Mouse (Mus musculus) hindbrain, embryonic 11.5 days (tissue): ENCODE measurements around the gene Macrod2. TPM values are rescaled to one million over a fixed set of nuclear protein-coding genes. Genes with fewer than 3 reads are reported as not detected.

ENCODE experiments used
- ATAC-seq: fragments of 200-750 bp; cut with Nextera tagmentation; 2 replicates; pipeline ENCODE4 v1.8.0; 2017; ENCODE audit warnings: mild to moderate bottlenecking, moderate TSS enrichment, moderate library complexity; ENCODE audit not compliant: low FRiP score
- DNase-seq: peaks from one replicate; pipeline ENCODE4 v3.0.0-alpha.2; 2015; ENCODE audit warnings: low spot score
- H3K27ac ChIP-seq: fragments of 300-500 bp; sonication (generic); 2 replicates; pipeline ENCODE4 v1.5.1; 2014; ENCODE audit warnings: mild to moderate bottlenecking, low read depth, low read length
- H3K27me3 ChIP-seq: fragments of 300-500 bp; sonication (generic); 2 replicates; pipeline ENCODE4 v1.6.1; 2014; ENCODE audit warnings: mild to moderate bottlenecking, low read length, moderate library complexity, mixed read lengths; ENCODE audit not compliant: control insufficient read depth, insufficient read depth
- H3K36me3 ChIP-seq: fragments of 300-500 bp; sonication (generic); 2 replicates; pipeline ENCODE4 v1.6.1; 2014; ENCODE audit warnings: mild to moderate bottlenecking, low read length, moderate library complexity, mixed read lengths; ENCODE audit not compliant: control insufficient read depth, insufficient read depth
- H3K4me1 ChIP-seq: fragments of 300-500 bp; sonication (generic); replicated peaks from 2 replicates; pipeline ENCODE4 v1.6.1; 2014; ENCODE audit warnings: low read length, mixed read lengths; ENCODE audit not compliant: control insufficient read depth, insufficient read depth
- H3K4me2 ChIP-seq: fragments of 300-500 bp; sonication (generic); replicated peaks from 2 replicates; pipeline ENCODE4 v1.6.1; 2014; ENCODE audit warnings: mild to moderate bottlenecking, low read depth, low read length
- H3K4me3 ChIP-seq: fragments of 300-500 bp; sonication (generic); 2 replicates; pipeline ENCODE4 v1.5.1; 2014; ENCODE audit warnings: low read depth, low read length
- H3K9ac ChIP-seq: fragments of 300-500 bp; sonication (generic); 2 replicates; pipeline ENCODE4 v1.6.1; 2014; ENCODE audit warnings: low read depth, low read length
- H3K9me3 ChIP-seq: fragments of 300-500 bp; sonication (generic); 2 replicates; pipeline ENCODE4 v1.6.1; 2016; ENCODE audit warnings: low read length; ENCODE audit not compliant: control insufficient read depth
- WGBS: fragments of 180-500 bp; shearing (Covaris S2); extraction: QIAGEN DNeasy Blood & Tissue Kit; methylation state at CpG from one replicate; pipeline ENCODE4 v1.1.7; 2014; 5-methylcytosine and 5-hydroxymethylcytosine counted together
- polyA plus RNA-seq: library from polyadenylated mRNA; unstranded; fragments of >200 nt; fragmentation: Nextera tagmentation; extraction: Ambion mirVana; gene quantifications from 2 replicates; pipeline ENCODE4 v1.2.1, GENCODE M21; 2014

Gene Macrod2
- polyA plus RNA-seq, 1 experiment from 2014 or later = 42.5 TPM

DNA sequence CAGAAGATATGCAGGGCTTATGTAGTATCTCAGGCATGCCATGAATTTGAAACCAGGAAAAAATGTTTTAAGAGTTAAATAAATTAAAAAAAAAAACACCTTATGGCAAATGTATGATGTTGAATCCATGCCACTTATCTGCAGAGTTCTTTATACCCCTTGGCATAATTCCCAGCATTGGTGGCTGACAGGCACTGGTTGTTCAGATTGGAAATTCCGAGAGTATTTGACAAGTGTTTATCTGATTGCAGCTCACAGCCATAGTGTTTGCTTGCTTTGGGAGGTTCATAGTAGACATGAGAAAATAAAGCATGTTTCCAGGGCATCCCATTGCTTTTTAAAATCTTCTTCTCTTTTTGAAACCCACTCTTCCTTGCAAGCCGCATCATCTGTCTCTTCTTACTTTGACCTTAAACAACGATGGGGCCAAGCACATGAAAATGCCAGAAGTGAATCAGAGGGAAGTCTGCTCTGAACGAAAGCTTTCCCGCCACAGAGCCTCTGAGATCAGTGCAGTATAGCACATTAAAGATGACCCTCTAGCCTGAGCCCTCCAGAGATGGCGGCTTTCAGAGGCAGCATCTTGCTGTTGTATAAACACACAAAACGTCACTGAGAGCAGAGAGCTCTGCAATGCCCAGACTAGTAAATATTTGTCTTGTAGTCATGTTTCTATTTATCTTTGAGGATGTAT lies 1305.8 kb downstream of the Macrod2 start:
- H3K4me1 ChIP-seq = no peaks in the 10 kb centered on the region
- no peak overlapping the region for H3K27ac ChIP-seq
- ATAC-seq (no peak), DNase-seq (no peak)
- H3K9me3 ChIP-seq = no peaks in the 10 kb centered on the region
- no peak overlapping the region for H3K9ac ChIP-seq
- H3K36me3 ChIP-seq = no peaks in the 10 kb centered on the region
- no peak overlapping the region for H3K4me2 ChIP-seq
- H3K4me3 ChIP-seq = no peak overlapping the region
- H3K27me3 ChIP-seq = no peaks in the 10 kb centered on the region
- 59% methylated on average over 7 of the region's 7 CpGs for WGBS

DNA sequence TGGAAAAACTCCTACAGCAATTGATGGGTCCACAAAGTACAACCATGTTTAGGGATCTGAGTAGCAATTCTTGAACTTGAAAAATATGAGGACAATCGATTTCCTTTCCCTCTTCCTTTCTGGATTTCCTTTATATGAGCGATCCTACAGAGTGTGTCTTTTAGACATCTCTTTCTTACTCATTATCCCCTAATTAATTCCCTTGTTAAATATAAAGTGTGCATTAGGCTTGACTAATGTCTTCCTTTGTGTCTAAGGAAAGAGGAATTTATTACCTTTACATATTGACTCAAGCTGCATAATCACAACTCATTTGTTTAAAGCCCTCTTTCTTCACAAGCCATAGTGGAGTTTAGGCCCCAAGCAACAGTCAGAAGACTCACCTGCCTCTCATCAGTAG lies 1316.7 kb downstream of the Macrod2 start:
- H3K4me1 ChIP-seq = no peaks in the 10 kb centered on the region
- 72% methylated on average over 2 of the region's 2 CpGs for WGBS
- no peak overlapping the region for H3K27ac ChIP-seq
- no peaks in the 10 kb centered on the region for H3K36me3 ChIP-seq
- ATAC-seq (no peak), DNase-seq (no peak)
- no peaks in the 10 kb centered on the region for H3K27me3 ChIP-seq
- H3K9ac ChIP-seq = no peak overlapping the region
- H3K4me3 ChIP-seq = no peak overlapping the region
- no peak overlapping the region for H3K4me2 ChIP-seq
- no peaks in the 10 kb centered on the region for H3K9me3 ChIP-seq

DNA sequence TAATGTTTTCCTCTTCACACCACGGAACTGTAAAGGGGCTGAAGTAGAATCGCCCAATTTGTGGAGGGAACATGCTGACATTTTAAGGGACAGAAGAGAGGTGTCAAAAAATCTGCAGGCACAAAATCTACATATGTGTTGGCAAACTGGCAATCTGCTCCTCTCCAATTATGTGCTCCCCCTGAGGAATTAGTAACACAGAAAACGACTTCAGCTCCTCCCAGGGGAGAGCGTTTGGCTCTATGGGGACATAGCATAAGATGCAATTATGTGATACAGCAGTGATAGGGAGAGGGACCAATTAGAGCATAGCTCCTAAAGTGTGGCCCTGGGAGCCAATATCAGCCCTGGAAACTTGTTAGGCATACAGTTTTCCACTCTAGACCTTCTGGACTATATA lies 1317.2 kb downstream of the Macrod2 start:
- Histone ChIP-seq H3K4me2 (no peak overlapping the region), H3K27me3 (no peaks in the 10 kb centered on the region), H3K36me3 (no peaks in the 10 kb centered on the region), H3K27ac (no peak overlapping the region), H3K9me3 (no peaks in the 10 kb centered on the region), H3K9ac (no peak overlapping the region), H3K4me3 (no peak overlapping the region), H3K4me1 (no peaks in the 10 kb centered on the region)
- ATAC-seq = no peak
- DNase-seq = no peak
- WGBS = 81% methylated on average over 4 of the region's 4 CpGs

DNA sequence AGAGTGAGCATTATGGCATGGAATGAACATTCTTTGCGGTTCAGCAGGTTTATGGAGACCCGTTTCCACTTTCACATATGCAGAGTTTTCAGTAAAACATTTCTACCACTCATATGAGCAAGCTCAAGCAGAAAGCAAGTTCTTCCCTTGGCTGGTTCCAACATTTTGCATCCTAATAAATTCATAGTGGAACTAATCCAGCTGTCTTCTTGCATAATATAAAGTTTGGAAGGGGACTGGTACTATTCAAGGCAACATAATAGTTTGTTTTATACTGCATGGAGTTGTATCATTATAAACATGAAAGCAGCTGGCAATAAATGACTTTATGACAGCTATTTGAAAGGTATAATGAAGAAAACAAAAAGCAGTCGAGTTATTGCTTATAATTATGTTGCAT lies 1320.0 kb downstream of the Macrod2 start:
- Histone ChIP-seq H3K4me1 (no peaks in the 10 kb centered on the region), H3K9ac (no peak overlapping the region), H3K27ac (no peak overlapping the region), H3K4me2 (no peak overlapping the region), H3K4me3 (no peak overlapping the region), H3K36me3 (no peaks in the 10 kb centered on the region), H3K9me3 (no peaks in the 10 kb centered on the region), H3K27me3 (no peaks in the 10 kb centered on the region)
- WGBS = 88% methylated on average over 3 of the region's 3 CpGs
- ATAC-seq (no peak), DNase-seq (no peak)

DNA sequence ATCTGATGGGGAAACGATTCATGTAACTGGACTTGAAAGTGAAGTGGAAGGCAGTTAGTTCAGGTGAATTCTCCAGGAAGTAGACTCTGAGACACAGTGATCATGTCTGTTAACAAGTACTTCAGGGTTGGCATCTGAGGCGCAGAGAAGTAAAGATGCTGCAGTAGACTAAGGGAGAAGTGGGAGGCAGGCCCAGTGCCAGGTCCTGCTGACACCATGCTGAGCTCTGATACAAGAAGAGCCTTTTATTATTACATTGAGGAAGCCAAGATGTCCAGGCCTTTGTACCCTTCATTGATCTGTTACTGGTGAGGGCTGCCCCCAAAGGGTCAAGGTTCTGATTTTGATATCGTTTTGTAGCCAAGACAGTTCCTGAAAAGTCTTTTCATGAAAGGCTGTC lies 1327.4 kb downstream of the Macrod2 start:
- DNase-seq (no peak), ATAC-seq (no peak)
- H3K9me3 ChIP-seq = no peaks in the 10 kb centered on the region
- H3K4me1 ChIP-seq = no peaks in the 10 kb centered on the region
- 87% methylated on average over 3 of the region's 3 CpGs for WGBS
- no peak overlapping the region for H3K4me2 ChIP-seq
- H3K27me3 ChIP-seq = no peaks in the 10 kb centered on the region
- H3K36me3 ChIP-seq = no peaks in the 10 kb centered on the region
- H3K9ac ChIP-seq = no peak overlapping the region
- H3K4me3 ChIP-seq = no peak overlapping the region
- H3K27ac ChIP-seq = no peak overlapping the region

DNA sequence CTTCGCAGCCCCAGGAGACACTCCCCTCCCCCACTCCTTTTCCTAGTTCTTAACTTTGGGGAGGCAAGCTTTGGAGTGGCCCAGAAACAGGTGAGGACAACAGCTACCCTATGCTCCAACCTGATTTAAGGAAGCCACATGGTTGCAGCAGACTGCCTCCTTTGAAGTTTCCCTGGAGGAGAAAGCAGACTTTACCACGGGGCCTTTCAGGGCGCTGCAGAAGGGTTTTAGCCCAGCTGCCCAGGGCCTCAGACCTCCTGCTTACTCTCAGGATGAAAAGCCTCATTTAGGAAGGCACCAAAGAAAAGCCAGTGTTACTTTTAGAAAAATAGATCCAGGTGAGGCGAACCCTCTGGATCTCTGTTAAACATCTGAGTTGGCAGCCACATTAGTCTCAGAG lies 1333.9 kb downstream of the Macrod2 start:
- Histone ChIP-seq H3K36me3 (no peaks in the 10 kb centered on the region), H3K4me3 (no peak overlapping the region), H3K9me3 (no peaks in the 10 kb centered on the region), H3K27me3 (no peaks in the 10 kb centered on the region), H3K4me2 (no peak overlapping the region), H3K9ac (no peak overlapping the region), H3K27ac (no peak overlapping the region), H3K4me1 (no peaks in the 10 kb centered on the region)
- ATAC-seq (no peak), DNase-seq (no peak)
- 61% methylated on average over 4 of the region's 4 CpGs for WGBS

- no peaks in the 10 kb centered on the region for H3K27me3 ChIP-seq
- no peaks in the 10 kb centered on the region for H3K4me1 ChIP-seq
- 90% methylated on average over 5 of the region's 5 CpGs for WGBS
- no peak overlapping the region for H3K4me2 ChIP-seq
- DNase-seq = no peak
- no peaks in the 10 kb centered on the region for H3K9me3 ChIP-seq
- no peak overlapping the region for H3K27ac ChIP-seq
- ATAC-seq = no peak
- H3K9ac ChIP-seq = no peak overlapping the region
- H3K4me3 ChIP-seq = no peak overlapping the region
- no peaks in the 10 kb centered on the region for H3K36me3 ChIP-seq
Observed at GRCm38 (mm10) chr2:141736685-141737456, 1341.8 kb downstream of the Macrod2 start.

DNA sequence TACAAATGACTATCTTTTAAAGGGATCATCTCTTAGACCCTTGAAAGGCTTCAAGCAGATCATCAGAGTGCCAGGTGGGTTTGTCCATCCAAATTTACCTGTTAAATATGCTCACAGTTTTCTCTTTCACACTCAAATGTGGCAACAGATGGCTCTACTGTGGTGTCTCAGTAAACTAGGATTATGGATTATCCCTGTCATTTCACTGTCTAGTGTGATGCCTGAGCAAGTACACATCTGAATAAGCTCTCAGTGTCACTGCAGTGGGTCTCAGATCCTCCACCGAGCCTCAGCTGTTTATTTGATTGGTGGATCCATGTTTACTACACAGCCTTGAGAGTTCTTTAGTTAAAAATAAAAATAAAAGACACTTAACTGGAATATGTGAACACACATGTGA lies 1343.6 kb downstream of the Macrod2 start:
- ATAC-seq = no peak
- 81% methylated on average over 1 of the region's 1 CpGs for WGBS
- H3K4me2 ChIP-seq = no peak overlapping the region
- no peaks in the 10 kb centered on the region for H3K27me3 ChIP-seq
- H3K9me3 ChIP-seq = no peaks in the 10 kb centered on the region
- no peak overlapping the region for H3K4me3 ChIP-seq
- no peaks in the 10 kb centered on the region for H3K36me3 ChIP-seq
- no peaks in the 10 kb centered on the region for H3K4me1 ChIP-seq
- no peak for DNase-seq
- H3K9ac ChIP-seq = no peak overlapping the region
- H3K27ac ChIP-seq = no peak overlapping the region

GRCm38 (mm10) chr2:141740318-141740717 lies 1345.2 kb downstream of the Macrod2 start:
- no peak overlapping the region for H3K9ac ChIP-seq
- no peaks in the 10 kb centered on the region for H3K4me1 ChIP-seq
- ATAC-seq (peak; percentile 80), DNase-seq (peak; percentile 19)
- H3K27me3 ChIP-seq = no peaks in the 10 kb centered on the region
- no peak overlapping the region for H3K4me3 ChIP-seq
- H3K27ac ChIP-seq = no peak overlapping the region
- no peaks in the 10 kb centered on the region for H3K9me3 ChIP-seq
- WGBS = 50% methylated on average over 5 of the region's 5 CpGs
- H3K36me3 ChIP-seq = no peaks in the 10 kb centered on the region
- H3K4me2 ChIP-seq = no peak overlapping the region
